Mouse (Mus musculus): ENCODE data around the gene Accs. TPM values are rescaled to one million over a fixed set of nuclear protein-coding genes. Genes with fewer than 3 reads are reported as not detected.

The Accs gene
- total and polyA plus RNA-seq, 2 experiments from 2014 or later = 4.9 to 10.8 TPM

DNA sequence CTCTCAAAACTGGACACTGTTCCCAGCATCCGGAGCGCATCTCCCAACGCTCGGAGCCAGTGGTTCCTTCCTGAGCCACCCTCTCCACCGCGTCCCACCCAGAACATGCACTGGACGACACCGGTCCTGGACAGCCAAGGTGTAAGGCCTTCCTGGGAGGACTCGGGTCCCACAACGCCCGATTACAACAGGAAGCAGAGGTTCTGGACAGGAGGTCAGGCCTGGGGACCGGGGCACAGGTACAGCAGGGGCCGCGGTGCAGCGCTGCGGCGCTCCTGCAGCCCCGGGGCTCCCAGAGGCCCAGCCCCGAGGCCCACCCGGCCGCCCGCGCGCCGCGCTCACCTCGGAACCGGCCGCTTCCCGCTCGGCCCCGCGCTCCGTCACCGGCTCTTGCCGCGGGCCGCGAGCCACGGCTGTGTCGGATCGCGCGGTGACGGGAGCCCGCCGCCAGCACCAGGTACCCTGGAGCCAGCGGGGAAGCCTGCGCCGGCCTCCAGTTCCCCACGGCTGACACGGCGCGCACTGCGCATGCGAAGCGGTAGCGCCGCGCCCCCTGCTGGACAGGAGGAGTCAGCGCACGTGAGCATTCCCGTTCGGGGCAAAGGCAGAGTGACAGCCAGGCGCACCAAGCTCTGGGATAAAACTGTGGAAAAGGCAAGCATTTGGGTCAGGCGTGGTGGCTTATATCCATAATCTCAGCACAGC lies 27.5 kb downstream of the Accs start, which contains the start of gene Ext2:
Gene Ext2 (minus strand): TSS at position 524 of the 705 bp plus-strand sequence.
- Histone ChIP-seq H3K9me3 (ENCODE audit: low read length) (no peaks in the 10 kb centered on the region), H3K4me2 (ENCODE audit: low read depth, low read length, poor library complexity, severe bottlenecking) (peak within 1 kb of the TSS; percentile 62), H3K27ac (ENCODE audit: low read depth, low read length) (0 out of 2 replicates have a peak within 1 kb of the TSS, but pooled peaks have one; percentile 32), H3K4me3 (ENCODE audit: low read depth, low read length) (peak within 1 kb of the TSS; percentile 96), H3K27me3 (ENCODE audit: insufficient read depth, low read length) (no peaks in the 10 kb centered on the region), H3K36me3 (ENCODE audit: insufficient read depth, low read length) (0 out of 2 replicates have a peak, but pooled peaks cover 12% of the 10 kb centered on the region), H3K9ac (replicated peaks; ENCODE audit: low read length, poor library complexity, severe bottlenecking) (peak within 1 kb of the TSS; percentile 96), H3K4me1 (ENCODE audit: insufficient read depth, low read length) (peaks cover 7% of the 10 kb centered on the region; the same call in 1 of the 2 replicates)
- peak; percentile 90 for ATAC-seq (ENCODE audit: low FRiP score)
- DNase-seq (ENCODE audit: low spot score) = peak; percentile 82
- TF ChIP-seq CTCF (IDR thresholded peaks at IDR 0.05) = peak; percentile 96
- under 1% methylated on average over 60 of the region's 66 CpGs for WGBS

DNA sequence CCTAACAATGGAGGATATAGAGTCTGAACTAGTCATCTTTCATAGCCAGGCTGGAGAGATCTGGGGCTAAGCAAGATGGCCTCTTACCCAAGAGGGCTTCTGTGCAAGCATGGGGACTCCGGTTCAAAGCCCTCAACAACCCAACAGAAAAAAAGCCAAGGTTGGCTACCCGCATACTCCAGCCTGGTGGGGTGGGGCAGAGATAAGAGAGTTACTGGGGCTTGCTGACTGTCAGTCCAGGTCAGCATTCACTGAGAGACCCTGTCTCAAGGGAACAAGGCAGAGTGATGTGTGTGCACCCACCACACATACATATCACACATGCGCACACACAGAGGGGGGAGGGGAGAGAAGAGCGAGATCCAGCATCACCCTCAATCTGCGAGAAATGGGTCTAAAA lies 32.0 kb downstream of the Accs start:
- Histone ChIP-seq H3K9me3 (ENCODE audit: low read length) (no peaks in the 10 kb centered on the region), H3K27me3 (ENCODE audit: insufficient read depth, low read length) (no peaks in the 10 kb centered on the region), H3K4me3 (ENCODE audit: low read depth, low read length) (no peak overlapping the region), H3K27ac (ENCODE audit: low read depth, low read length) (no peak overlapping the region), H3K9ac (replicated peaks; ENCODE audit: low read length, poor library complexity, severe bottlenecking) (no peak overlapping the region), H3K4me1 (ENCODE audit: insufficient read depth, low read length) (peaks cover 7% of the 10 kb centered on the region; the same call in 1 of the 2 replicates), H3K36me3 (ENCODE audit: insufficient read depth, low read length) (peaks cover 19% of the 10 kb centered on the region; the same call in 1 of the 2 replicates), H3K4me2 (ENCODE audit: low read depth, low read length, poor library complexity, severe bottlenecking) (no peak overlapping the region)
- WGBS = 94% methylated on average over 5 of the region's 5 CpGs
- no peak for TF ChIP-seq CTCF (IDR thresholded peaks at IDR 0.05)
- DNase-seq (ENCODE audit: low spot score) = no peak
- no peak for ATAC-seq (ENCODE audit: low FRiP score)

DNA sequence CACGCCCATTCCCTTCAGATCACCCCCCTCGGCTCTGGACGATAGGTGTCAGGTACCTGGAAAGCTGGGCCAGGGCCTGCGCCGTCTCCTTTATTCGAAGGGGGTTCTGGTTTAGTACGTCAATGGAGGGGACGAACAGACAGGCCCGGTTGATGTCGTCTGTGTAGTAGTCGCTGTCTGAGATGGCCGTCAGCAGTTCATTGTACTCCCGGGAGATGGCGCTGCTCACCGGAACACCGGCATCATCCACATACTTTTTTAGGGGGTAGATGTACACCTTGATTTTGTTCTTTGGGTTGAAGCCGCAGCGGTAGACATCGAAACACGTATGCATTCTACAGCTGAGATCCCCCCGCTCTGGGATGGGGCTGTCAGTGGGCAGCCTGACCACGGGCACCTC lies 36.4 kb downstream of the Accs start:
- no peaks in the 10 kb centered on the region for H3K9me3 ChIP-seq (ENCODE audit: low read length)
- no peaks in the 10 kb centered on the region for H3K4me1 ChIP-seq (ENCODE audit: insufficient read depth, low read length)
- H3K27ac ChIP-seq (ENCODE audit: low read depth, low read length) = no peak overlapping the region
- DNase-seq (ENCODE audit: low spot score) = no peak
- WGBS = 95% methylated on average over 22 of the region's 22 CpGs
- no peak overlapping the region for H3K4me2 ChIP-seq (ENCODE audit: low read depth, low read length, poor library complexity, severe bottlenecking)
- no peak for ATAC-seq (ENCODE audit: low FRiP score)
- no peak overlapping the region for H3K4me3 ChIP-seq (ENCODE audit: low read depth, low read length)
- H3K36me3 ChIP-seq (ENCODE audit: insufficient read depth, low read length) = peaks cover 33% of the 10 kb centered on the region
- TF ChIP-seq CTCF (IDR thresholded peaks at IDR 0.05) = no peak
- H3K27me3 ChIP-seq (ENCODE audit: insufficient read depth, low read length) = no peaks in the 10 kb centered on the region
- H3K9ac ChIP-seq (replicated peaks; ENCODE audit: low read length, poor library complexity, severe bottlenecking) = no peak overlapping the region

DNA sequence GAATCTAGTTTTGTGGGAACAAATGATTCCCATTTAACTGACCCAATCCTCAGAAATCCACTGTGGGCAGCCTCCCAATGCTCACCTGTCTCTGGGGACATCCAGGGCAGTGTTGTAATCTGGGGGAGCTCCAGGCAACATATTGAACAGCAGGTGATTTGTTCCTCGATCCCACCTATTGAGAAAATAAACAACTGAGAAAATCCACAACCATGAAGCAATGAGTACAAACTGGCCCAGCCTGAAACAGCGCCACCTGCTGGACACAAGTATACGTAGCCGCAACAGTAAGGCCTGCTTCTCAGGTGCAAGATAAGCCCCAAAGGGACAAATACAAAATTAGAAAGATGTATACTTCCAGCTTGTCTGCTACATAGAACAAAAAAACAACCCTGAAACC lies 37.9 kb downstream of the Accs start:
- H3K4me3 ChIP-seq (ENCODE audit: low read depth, low read length) = no peak overlapping the region
- WGBS = 25% methylated on average over 4 of the region's 4 CpGs
- H3K27me3 ChIP-seq (ENCODE audit: insufficient read depth, low read length) = no peaks in the 10 kb centered on the region
- peak; percentile 85 for TF ChIP-seq CTCF (IDR thresholded peaks at IDR 0.05)
- no peak overlapping the region for H3K9ac ChIP-seq (replicated peaks; ENCODE audit: low read length, poor library complexity, severe bottlenecking)
- ATAC-seq (ENCODE audit: low FRiP score) (no peak), DNase-seq (ENCODE audit: low spot score) (peak; percentile 60)
- H3K36me3 ChIP-seq (ENCODE audit: insufficient read depth, low read length) = peaks cover 46% of the 10 kb centered on the region
- H3K27ac ChIP-seq (ENCODE audit: low read depth, low read length) = no peak overlapping the region
- no peak overlapping the region for H3K4me2 ChIP-seq (ENCODE audit: low read depth, low read length, poor library complexity, severe bottlenecking)
- no peaks in the 10 kb centered on the region for H3K9me3 ChIP-seq (ENCODE audit: low read length)
- no peaks in the 10 kb centered on the region for H3K4me1 ChIP-seq (ENCODE audit: insufficient read depth, low read length)

DNA sequence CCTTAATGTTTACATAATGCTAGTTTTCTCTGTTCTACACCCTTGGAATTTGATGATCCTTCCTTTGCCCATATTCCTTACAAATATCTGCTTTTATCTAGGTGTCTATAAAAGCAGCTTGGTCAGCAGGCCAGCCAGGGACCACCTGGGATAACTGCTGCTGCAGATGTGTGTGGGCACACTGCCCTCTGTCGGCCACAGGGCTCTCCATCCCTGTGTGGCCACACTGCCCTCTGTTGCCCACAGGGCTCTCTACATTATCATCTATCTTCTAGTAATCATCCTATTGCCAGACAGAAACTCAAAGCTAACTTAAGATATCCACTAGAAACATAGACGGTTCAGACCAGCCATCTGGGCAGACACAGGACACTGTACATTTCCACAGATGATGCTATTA lies 39.8 kb downstream of the Accs start:
- H3K4me2 ChIP-seq (ENCODE audit: low read depth, low read length, poor library complexity, severe bottlenecking) = no peak overlapping the region
- no peak overlapping the region for H3K4me3 ChIP-seq (ENCODE audit: low read depth, low read length)
- 19% methylated on average over 2 of the region's 2 CpGs for WGBS
- no peaks in the 10 kb centered on the region for H3K9me3 ChIP-seq (ENCODE audit: low read length)
- peak; percentile 91 for TF ChIP-seq CTCF (IDR thresholded peaks at IDR 0.05)
- no peaks in the 10 kb centered on the region for H3K27me3 ChIP-seq (ENCODE audit: insufficient read depth, low read length)
- peaks cover 64% of the 10 kb centered on the region for H3K36me3 ChIP-seq (ENCODE audit: insufficient read depth, low read length)
- H3K27ac ChIP-seq (ENCODE audit: low read depth, low read length) = no peak overlapping the region
- ATAC-seq (ENCODE audit: low FRiP score) = no peak
- DNase-seq (ENCODE audit: low spot score) = peak; percentile 62
- H3K9ac ChIP-seq (replicated peaks; ENCODE audit: low read length, poor library complexity, severe bottlenecking) = no peak overlapping the region
- no peaks in the 10 kb centered on the region for H3K4me1 ChIP-seq (ENCODE audit: insufficient read depth, low read length)

DNA sequence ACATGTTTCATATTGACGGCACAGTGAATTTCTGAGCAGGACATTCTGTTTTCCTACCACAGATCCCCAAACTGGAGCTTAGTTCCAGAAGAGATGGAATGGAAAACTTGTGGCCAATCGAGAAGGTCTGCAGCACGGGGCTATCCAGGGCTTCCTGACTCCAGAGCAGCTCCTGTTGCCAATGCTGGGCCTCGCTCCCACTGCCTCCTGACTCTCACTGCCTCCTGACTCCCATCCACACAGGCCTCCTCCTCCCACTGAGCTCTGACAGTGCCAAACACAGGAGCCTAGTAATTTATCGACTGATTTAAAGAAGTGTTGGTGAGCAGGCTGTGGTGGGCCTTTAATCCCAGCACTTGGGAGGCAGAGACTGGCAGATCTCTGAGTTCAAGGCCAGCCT lies 41.7 kb downstream of the Accs start:
- Histone ChIP-seq H3K27ac (ENCODE audit: low read depth, low read length) (no peak overlapping the region), H3K4me2 (ENCODE audit: low read depth, low read length, poor library complexity, severe bottlenecking) (no peak overlapping the region), H3K36me3 (ENCODE audit: insufficient read depth, low read length) (peaks cover 73% of the 10 kb centered on the region), H3K9me3 (ENCODE audit: low read length) (no peaks in the 10 kb centered on the region), H3K27me3 (ENCODE audit: insufficient read depth, low read length) (no peaks in the 10 kb centered on the region), H3K9ac (replicated peaks; ENCODE audit: low read length, poor library complexity, severe bottlenecking) (no peak overlapping the region), H3K4me1 (ENCODE audit: insufficient read depth, low read length) (no peaks in the 10 kb centered on the region), H3K4me3 (ENCODE audit: low read depth, low read length) (no peak overlapping the region)
- 90% methylated on average over 5 of the region's 5 CpGs for WGBS
- TF ChIP-seq CTCF (IDR thresholded peaks at IDR 0.05) = no peak
- DNase-seq (ENCODE audit: low spot score) (no peak), ATAC-seq (ENCODE audit: low FRiP score) (no peak)
